Mouse (Mus musculus): ENCODE measurements around the gene Krtap11-1.
A peak's percentile ranks its signal among the peaks of the same experiment; 100 is the strongest.

The Krtap11-1 gene

DNA sequence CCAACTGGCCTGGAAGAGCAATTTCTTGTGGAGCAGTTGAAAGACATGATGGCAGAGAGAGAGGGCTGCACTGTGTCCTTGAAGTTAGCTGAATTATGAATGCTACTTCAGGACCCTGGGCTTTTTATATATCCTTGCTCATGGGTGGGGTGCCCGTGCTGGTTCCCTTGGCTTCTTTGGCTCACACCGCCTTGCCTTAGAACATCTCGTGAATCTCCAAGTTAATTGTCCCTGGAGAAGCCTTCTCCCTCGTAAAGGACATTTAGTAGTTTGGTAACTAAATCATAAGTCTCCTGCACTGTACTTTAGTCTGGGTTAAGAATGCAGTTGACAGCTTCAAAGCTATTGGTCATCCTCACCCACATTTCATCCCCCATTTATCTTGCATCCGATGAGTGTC lies at the start of gene Krtap11-1:
Gene Krtap11-1, minus strand, starts transcription at position 101 of the 400 bp plus-strand sequence.
- no peak for DNase-seq (ENCODE audit: low read depth, low spot score)

DNA sequence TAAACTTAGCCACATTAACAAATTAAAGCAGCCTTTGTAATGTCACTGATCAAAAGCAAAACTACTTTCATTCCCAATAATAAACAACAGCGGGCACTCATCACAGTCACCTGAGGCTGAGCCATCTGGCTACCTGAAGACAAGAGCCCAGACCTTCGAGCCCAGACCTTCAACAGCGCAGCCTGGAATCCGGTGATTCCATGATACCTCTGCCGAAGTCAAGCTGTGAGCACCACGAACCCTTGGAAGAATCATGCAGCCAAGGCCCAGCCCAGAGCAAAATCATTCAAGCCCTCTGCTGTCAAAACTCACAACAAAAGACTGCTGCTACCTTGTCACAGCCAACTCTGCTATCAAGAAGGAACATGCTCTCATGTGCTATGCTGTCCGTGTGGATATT lies 47.2 kb upstream of the Krtap11-1 start:
- DNase-seq (ENCODE audit: low read depth, low spot score) = peak; percentile 63

DNA sequence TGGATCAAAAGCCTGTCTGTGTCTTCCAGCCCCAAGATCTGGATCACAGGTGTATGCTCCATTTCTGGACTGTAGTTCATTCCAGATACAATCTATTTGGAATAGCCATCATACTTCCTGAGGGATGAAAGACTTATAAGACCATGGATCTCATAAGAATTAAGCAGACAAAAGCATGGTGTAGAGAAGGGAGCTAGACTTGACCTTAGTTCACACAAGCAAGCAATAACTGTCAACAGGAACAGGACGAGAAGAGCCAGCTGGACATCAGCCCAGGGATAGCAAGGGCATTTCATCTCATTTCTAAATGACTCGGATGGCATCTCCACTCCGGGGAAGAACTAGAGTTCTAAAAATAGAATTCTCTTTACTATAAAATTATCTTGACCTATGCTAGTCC lies 46.3 kb upstream of the Krtap11-1 start:
- peak; percentile 66 for DNase-seq (ENCODE audit: low read depth, low spot score)

DNA sequence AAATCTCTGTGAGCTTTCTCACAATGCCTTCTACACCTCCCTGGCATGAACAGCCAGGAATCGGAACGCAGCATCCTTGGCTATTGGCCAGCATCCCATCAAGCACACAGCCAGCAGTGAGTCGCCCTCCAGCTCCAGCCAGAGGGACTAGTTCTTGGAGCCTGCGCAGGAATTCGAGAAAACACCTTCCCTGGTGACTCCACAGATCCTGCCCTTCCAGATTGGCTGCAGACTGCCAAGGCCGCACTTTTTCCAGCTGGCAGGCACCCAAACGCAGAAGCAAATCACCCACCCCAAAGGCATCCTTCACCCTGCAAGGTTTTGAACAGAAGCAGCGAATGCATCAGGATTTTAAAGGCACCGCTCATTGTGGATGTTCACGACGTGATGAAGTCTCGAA lies 42.7 kb upstream of the Krtap11-1 start:
- DNase-seq (ENCODE audit: low read depth, low spot score) = peak; percentile 10

DNA sequence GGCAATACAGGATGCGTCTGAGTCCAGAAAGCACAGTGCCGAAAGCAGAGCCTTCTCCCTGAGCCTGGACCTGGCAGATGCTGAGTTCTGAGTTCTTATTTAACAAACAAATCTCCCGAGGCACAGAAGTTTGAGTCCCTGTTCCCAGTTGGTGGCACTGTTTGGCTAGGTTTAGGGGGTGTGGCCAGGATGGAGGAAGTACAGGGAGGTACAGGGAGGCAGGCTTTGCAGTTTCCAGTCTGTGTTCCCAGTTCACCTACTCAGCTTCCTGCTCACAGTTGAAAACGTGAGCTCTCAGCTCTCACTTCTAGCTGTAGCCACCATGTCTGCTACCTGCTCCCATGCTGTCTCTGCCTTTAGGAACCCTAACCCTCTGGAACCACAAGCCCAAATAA lies 37.8 kb upstream of the Krtap11-1 start:
- no peak for DNase-seq (ENCODE audit: low read depth, low spot score)

DNA sequence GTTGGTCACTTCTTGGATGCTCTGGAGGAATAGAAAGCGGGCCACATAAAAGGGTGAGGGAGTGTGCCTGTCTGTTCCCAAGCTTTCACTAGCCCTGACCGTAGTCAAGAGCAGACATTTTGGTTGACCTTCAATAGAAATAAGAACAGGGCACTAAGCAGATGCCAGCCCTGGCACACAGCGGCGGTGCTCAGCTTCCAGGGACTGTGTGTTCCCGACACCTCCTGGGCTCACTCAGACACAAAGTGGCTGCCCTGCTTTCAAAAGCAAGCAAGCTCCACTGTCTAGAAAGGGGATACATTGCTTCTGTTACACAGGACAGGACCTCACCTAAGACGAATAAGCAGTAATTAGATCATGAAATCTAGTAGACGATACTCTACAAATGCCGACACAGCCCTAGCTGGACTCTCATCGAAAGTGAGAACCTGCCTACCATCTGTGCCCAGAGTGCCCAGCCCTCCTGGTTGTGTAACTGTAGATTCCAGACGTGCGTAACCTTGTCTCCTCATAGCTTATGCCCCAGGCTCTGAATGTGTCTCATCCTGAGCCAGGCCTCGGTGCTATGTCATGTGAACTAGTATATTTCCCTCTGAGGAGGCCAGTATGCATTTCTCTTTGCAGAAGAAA lies 37.3 kb upstream of the Krtap11-1 start:
- peak; percentile 48 for DNase-seq (ENCODE audit: low read depth, low spot score)

DNA sequence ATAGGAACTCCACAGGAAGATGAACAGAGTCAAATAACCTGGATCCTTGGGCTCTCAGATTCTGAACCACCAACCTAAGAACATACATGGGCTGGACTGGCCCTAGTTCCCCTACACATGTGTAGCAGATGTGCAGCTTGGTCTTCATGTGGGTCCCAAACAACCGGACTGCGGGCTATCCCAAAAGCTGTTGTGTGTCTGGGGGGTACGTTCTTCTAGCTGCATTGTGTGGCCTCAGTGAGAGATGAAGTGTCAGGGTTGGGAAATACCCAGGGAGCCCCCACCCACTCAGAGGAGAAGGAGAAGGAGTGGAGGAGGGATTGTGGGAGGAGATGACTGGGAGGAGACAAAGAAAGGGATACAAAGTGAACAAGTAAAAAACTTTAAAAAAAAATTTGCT lies 36.0 kb upstream of the Krtap11-1 start:
- no peak for DNase-seq (ENCODE audit: low read depth, low spot score)

DNA sequence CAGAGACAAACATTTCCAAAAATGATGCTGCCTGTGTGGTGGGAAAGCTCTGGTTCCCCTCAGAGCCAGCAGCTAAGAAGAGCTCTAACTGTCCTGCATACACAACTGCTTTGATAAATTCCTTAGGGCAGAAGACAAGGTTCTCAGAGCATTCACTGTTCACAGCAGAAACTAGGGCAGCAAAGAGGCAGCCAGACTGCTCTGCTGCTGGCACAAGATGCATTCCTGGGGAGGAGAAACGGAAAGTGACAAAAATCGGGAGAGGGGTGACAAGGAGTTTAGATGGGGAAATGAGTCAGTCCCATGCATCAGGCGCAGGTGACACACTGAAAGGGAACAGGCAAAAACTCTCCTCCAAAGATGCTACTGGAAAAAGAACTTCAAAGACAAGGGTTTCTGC lies 16.2 kb upstream of the Krtap11-1 start:
- DNase-seq (ENCODE audit: low read depth, low spot score) = peak; percentile 75

DNA sequence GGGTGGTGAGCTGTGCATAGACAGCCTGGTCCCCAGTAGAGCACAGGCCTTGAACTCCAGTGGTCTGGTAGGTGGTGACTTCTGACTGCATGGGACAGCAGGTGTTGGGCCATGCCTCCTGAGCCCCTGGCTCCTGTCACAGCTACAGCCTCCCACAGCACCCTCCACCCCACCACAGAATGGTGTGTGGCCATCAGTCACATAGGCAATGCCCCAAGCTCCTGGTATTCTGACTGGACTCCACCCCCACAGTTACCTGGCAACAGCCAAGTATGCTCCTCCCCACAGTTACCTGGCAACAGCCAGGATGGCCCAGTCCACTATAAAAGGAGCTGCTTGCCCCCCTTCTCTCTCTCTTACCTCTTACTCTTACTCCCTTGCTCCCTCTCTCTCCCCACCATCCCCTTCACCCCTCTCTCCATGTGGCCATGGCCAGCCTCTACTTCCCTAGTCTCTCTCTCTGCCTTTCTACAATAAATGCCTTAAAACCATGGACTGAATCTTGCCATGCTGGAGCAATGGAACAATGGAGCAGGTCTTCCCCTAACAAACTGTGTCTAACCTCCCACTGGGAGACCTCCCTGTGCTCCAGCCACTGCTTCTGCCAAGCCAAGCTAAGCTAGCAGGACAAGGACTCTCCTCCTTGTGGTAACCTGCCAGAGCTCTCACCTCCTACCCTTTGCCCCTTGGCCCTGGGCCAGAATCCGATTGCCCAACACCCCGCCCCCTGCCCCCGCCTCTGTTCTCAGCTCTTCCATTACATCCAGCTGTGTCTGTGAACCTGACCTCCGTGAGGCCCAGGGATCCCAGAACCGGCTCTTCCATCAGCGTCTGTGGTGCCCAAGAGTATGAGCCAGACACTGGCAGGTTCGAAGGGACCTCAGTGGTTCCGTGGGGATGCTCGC lies 14.9 kb upstream of the Krtap11-1 start:
- no peak for DNase-seq (ENCODE audit: low read depth, low spot score)

DNA sequence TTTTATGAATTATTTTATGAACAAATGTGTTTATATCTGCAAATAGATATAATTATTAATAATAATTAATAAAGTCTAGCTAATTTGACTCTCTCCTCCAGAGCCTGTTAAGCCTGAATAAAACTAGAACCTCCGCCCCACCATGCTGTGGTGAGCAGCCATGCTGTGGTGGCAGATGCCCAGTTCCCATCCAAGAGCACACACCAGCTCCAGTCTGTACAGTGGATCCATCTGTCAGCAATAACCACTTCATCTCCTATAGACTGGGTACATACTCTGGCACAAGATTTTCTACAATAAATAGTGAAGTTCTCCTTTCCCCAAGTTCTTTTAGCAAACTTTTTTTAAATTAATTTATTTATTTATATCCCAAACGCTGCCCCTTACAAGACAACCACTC lies 10.7 kb upstream of the Krtap11-1 start:
- no peak for DNase-seq (ENCODE audit: low read depth, low spot score)

DNA sequence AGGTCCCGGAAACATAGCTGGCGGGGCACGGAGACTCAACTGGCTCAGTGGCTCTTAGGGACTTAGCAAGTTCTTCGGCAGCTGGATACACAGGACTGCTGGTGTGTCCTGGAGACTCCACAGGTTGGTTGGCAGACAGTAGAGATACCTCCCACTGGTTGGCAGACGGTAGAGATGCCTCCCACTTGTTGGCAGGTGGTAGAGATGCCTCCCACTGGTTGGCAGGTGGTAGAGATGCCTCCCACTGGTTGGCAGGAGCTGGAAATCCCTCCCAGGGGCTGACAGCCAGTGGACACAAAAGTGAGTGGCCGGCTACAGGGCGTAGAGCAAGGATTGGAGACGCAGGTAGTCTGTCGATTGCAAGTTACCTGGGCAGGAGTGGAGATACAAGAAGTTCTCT lies 467 bp downstream of the Krtap11-1 start:
- peak; percentile 89 for DNase-seq (ENCODE audit: low read depth, low spot score)

DNA sequence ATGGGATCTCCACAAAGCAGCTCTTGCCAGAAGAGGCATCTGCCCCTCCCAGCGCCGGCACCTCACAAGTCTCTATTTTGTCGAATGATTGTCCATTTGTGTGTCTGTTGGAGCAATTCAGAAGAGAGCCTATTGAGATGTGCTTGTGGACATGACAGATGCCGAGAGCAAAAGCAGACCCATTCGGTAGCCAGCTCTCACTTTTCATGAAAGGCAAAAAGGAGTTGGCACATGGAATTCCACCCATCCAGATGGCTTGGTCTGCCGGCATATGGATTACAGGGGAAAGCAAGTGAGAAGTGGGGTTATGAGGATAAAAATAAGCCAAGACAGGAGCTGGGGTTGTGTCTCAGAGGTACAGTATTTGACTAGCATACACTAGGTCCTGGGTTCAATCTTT lies 1.8 kb downstream of the Krtap11-1 start:
- peak; percentile 91 for DNase-seq (ENCODE audit: low read depth, low spot score)

DNA sequence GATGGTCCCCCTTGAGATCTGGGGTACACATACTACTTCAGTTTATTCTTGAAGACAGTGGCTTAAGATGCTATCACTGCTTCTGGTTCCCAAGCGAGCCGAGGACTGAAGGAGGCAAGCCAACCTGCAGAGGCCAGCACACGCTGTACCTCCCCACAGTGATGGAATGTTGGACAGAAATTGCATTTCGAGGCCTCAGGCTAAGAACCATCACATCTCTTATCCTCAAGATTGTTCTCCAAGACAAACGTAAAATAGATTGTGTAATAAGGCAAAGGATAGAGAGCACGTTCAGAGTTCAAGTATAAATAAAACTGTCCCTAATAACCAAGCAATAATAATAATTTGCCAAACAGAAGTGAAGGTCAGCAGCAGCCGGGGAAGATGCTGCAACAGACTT lies 2.8 kb downstream of the Krtap11-1 start:
- DNase-seq (ENCODE audit: low read depth, low spot score) = no peak

DNA sequence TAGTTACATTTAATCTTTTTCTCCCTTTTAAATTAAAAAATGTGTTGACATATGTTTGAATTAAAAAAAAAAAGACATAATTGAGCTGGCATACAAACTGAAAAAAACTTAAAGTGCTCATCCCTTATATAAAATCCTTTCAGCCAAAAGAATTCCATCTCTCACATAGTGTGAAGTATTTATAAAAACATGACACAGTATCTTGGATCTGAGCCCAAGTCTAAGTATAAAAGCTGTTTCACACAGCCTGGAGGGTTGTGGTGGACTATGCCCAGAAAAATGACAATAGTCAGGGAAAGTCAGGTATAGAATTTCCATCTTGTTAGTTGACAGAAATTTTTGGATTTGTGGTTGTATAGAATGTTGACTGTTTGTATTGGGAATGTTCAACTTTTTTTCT lies 20.7 kb downstream of the Krtap11-1 start:
- peak; percentile 66 for DNase-seq (ENCODE audit: low read depth, low spot score)

DNA sequence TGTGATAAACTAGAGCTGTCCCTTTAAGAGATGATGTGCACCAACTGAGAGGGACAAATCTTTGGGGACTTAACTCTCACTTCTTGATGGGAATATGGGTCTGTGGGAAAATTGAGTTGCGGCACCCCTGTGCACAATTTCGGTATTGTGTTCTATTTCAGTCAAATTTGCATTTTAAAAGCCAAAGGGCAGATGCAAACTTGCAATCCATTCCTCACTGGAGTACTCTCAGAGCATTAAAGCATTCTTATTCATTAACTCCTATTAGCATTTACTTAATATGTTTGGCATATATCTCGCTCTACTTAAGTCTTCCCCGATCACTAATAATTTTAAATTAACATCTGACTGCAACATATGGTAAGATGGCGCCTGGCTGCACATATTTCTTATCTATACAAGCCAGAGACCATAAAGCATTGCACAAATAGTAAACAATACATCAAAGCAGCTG lies 32.9 kb downstream of the Krtap11-1 start:
- no peak for DNase-seq (ENCODE audit: low read depth, low spot score)

DNA sequence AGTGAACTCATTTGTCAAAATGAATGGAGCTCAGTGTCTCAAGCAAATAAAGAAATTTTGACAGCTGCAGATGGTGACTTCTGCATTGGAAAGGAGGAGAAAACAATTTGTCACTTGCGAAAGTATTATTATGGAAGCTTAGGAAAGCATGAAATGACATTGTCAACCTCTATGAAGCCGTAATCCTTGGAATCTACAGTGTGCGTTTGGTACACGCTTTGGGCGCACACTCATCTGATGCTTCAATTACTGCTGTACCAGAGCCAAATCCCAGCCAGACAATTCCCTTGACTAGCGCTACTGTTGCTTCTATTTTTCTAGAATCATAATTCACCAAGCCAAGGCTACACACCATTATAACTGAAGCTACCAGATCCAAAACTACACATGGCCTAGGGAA lies 33.6 kb downstream of the Krtap11-1 start:
- DNase-seq (ENCODE audit: low read depth, low spot score) = no peak

DNA sequence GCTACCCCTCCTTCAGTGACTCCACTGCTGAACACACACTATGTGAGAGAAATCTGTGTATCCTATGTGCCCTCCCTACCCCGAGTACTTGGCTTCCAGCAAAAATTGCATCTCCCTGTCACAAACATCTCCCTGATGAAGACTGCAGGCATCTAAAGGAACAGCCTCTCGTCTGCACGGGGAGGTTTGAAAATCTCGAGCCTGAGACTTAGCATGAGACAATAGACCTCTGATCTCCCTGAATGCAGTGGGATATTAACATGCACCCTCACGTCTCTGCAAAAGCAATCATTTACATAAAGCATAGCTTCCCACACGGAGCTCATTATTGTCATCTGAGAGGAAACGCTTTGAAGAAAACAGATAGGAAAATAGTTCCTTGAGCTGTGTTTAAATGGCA lies 40.4 kb downstream of the Krtap11-1 start:
- peak; percentile 62 for DNase-seq (ENCODE audit: low read depth, low spot score)

DNA sequence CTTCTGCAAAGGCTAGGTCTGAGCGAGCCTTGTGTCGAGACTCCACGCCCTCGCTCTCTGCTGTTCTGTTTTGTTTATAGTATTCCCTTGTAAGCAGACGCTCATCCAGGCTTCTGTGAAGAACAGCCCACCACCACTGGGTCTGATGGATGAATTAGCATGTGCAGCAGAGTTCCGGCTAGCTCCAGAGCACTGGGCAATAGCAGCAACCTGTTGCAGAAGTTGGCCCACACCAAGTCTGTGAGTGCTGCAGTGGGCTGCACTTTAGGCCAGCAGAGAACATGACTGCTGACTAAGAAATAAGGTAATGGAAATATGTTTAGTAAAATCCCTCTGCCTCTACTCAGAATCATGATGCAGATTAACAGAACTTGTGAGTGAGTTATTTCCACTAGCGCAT lies 41.1 kb downstream of the Krtap11-1 start:
- no peak for DNase-seq (ENCODE audit: low read depth, low spot score)

DNA sequence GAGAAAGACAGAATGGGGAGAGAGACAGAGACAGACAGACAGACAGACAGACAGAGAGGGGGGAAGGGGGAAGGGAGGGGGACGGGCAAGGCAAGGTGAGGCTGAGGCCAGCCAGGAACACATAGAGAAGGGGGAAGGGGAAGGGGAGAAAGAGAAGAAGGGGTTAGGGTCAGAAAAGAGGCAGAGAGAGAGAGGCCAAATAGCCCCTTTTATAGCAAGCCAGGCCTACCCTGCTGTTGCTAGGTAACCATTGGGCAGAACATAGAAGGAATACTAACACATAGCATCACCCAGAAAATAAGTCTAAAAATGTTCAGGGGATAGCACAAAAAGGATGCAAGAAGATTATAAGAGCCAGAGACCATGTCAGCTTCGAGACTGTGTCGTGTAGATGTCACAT lies 42.6 kb downstream of the Krtap11-1 start:
- peak; percentile 29 for DNase-seq (ENCODE audit: low read depth, low spot score)

DNA sequence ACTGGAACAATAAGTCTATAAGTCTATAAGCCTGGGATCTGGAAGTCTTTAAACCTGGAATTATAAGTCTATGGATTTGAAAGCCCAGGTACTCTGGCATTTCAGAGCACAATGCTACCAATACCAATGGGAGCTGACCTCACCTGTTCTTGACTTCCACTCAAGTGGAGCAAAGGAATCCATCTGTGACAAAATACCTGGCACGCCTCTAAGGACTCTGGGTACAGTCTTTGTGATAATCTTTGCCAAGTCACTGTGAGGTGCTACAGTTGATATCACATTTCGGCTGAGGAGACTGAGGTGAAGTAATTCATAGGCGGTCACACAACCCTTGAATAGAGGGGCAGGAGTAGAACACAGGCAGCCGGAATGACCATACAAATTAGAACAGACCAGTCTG lies 50.0 kb downstream of the Krtap11-1 start:
- no peak for DNase-seq (ENCODE audit: low read depth, low spot score)

DNA sequence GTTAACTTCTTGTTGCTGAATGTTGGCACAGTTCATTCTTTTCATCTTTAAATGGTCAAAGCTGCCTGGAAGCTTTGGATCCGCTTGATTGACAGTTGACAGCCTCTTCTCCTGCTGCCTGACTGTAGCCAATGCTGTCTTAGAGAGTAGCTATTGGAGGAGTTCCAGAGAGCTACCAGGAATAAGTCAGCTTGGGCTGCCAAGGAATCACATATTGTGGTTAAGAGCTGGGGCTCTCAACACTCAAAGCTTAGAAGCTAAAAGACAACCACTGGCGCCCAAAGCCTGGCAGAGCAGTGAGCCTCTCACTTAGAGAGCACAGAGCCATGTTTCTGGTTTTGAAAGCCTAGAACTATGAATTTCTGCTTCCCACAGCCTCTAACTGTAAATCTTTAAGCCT lies 50.4 kb downstream of the Krtap11-1 start:
- peak; percentile 50 for DNase-seq (ENCODE audit: low read depth, low spot score)
